Mouse (Mus musculus) gastrocnemius, adult 8-10 months (tissue): ENCODE data around the gene Sox6. TPM values are rescaled to one million over a fixed set of nuclear protein-coding genes. Genes with fewer than 3 reads are reported as not detected.
"Not testable (repeated sequence)": the region's sequence is repeated elsewhere in the genome, so short reads cannot be mapped to it uniquely, and the experiment has no call there.

Experiments
- DNase-seq, 2 experiments: peaks; one replicate each; pipeline ENCODE4 v3.0.0; 2022; ENCODE audit warnings: low spot score in 2 of 2
- total RNA-seq, 4 experiments: library from RNA; stranded (reverse); gene quantifications; 2 replicates each; pipeline ENCODE4 v1.2.4; 2022

The Sox6 gene
- total RNA-seq, 4 experiments from 2014 or later, result 156 to 192 (median 179) TPM

DNA sequence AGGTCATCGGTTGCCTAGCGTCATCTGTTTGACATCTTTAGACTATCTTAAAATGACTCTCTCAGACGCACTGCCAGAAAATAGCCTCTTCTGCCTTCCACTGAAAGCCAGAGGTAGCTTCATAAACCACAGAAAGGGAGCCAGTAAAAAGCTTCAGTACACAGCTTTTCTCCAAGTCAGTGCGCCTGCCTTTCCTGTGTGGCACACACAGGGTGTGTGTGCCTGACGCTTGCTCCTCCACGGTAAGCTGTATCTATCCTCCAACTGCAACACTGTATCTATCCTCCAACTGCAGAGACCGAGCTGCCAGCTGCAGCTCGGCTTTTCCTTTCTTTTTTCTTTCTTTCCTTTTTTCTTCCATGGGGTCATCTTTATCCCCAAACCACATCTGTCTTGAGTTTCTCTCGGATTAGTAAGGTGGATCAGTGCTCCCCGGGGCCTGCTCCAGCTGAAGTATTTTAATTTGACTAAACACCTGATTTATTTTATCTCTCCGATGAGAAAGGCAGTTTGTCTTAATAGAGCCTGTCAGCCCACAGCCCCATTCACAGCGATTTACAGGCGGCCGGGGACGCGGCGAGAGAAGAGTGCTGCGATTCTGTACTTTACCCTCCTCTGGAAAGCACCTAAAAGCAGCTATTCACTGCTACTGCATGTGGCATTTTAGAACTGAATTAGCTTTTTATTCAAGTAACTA lies 371.8 kb downstream of the Sox6 start:
- no peak for DNase-seq

DNA sequence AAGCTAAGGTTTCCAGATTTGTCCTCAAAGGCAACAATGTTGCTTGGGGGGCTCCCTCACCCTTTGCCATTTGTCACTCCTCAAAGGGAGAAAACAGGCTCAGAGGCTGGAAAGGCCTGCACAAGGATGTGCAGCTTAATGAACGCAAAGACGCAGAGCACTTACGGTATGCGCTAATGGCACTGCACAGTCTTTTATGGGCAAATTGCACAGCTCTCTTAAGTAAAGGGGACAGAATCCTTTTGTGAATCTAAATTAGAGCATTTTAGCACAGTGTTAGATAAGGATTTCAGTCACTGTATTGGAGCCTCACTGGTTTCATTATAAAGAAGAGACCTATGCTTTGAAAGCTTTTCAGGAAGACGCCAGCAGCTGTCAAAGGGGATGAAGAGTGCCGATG lies 375.2 kb downstream of the Sox6 start:
- DNase-seq, result no peak

DNA sequence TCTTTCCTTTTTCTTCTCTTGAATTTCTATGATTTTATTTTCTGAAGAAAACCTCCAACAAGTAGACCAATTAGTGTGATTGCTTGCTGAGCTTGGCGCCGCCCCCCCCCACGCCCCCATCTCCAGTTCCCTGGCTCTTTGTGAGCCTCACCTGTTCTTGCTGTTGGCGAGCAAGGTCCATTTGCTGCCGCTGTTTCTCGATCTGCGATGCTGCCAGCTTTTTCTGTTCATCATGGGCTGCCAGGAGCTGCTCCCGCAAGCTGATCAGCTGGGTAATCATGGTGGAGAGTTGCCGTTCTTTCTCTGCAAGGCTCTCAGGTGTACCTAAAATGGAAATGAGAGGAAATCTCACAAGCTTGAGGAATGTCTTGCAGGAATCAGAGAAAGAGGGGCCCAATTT lies 376.5 kb downstream of the Sox6 start:
- DNase-seq, result no peak

DNA sequence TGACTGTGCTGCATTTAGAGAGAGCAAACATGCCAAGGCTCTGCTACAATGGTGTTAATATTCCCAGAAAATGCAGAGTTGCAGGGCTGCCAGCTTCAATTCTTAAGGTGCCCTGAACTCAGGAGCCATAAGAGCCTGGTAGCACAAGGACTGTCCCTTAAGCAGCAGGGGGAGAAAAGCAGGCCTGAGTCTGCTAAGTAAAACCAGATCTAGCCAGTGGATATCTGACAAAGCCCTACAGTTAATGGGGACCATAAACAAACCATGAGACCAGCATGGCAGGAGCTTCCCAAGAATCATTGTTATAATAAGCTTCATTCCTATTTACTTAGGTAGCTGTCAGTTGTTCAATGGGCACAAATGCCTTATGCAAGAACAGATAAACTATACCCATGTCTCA lies 391.9 kb downstream of the Sox6 start:
- DNase-seq, result no peak

DNA sequence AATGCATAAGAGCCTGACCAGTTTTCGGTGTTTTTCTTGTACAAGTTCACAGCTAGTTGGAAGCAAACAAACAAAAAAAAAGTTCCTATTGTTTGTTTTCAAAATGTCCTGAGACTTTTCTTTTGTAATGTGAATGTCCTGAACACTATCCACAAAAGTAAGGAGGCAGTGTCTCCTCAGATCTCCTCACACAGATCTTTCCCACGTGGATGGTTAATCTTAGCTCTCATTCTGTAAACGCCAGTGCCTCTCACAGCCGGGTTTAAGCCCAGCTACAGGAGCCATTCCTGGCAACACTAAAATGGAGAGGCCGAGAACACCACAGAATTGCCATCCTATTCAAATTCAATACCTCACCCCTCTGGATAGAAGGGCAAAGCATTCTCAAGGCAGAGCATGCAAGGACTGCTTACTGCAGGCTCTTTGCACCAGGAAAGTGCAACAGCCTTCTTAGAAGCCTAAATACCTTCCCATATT lies 392.6 kb downstream of the Sox6 start:
- no peak for DNase-seq

DNA sequence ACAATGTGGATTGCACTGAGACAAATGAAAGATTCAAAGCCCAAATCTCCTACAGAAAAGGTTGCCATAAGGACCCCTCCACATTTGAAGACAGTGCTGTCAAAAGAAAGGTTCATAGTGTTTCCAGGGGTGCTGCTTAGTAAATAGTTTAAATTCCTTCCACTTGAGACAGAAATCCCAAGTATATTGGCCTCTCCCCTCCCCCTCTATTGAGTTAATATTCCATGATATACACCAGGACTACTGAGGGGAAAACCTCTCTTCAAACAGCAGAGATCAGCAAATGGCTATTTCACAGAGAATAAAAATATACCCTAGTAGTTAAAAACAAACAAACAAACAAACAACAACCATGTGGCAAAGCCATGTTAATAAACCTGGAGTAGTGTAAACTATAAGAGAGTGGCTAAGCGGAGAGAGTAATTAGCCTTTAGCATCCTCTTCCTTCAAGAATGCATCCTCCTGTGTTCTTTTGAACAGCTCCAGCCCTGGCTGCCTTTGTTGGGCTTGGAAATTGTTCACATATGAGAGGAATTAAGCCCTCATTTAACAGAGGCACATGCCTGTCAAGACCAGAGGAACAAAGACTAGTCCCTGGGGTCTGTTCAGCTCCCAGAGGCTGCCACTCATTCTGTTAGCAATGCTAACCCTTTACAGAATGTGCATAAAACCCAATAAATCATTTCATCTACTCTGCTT lies 393.2 kb downstream of the Sox6 start:
- no peak for DNase-seq

DNA sequence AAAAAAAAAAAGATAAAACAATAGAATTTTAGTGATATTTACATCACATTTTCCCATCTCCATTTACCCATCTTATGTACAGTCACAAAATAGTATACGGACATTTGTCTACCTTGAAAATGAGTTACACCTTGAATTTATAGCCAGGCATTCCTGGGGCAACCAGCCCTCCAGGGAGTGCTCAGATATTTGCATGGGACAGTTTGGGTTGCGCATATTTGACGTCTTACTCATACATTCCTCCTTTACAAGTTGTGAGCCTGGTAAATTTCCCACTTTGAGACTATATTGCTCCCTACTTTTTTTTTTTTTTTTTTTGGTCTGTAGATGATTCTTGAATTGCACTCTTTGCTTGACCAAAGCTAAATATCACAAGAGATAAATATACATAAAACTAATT lies 407.9 kb downstream of the Sox6 start:
- no peak for DNase-seq

DNA sequence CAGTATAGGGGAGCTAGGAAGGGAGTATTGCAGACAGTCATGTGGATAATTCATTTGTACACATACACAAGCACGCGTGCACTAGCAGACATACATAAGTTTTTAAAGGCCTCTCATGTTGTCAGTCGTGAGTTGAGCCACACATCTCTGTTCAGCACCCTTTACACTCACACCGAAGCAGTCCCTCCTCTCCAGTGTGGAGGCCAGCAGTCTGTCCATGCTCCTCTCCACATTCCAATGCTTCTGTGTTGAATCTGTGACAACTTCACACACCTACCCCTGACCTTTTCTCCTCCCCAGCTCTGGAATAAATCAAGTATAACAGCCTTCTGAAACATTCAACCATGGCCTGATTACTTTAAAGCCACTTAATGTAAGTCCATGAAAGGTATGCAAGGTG lies 408.3 kb downstream of the Sox6 start:
- DNase-seq, result no peak

DNA sequence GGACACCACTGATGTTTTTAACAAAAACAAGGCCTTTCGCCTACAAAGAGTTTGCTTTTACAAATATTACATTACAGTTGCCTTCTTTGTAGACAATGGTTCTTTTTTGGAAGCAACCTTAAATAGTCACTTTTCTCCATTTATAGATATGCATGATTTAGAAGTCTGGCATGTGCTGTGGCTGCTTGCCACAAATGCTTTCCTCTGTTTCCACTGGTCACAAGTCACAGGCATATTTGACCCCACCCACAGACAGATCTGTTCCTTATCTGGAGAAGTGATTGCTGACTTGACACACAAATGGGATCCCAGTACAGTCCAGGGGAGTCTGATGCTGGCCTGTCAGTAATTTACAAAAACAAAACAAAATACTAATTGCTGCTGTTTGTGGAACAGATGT lies 409.8 kb downstream of the Sox6 start:
- no peak for DNase-seq

DNA sequence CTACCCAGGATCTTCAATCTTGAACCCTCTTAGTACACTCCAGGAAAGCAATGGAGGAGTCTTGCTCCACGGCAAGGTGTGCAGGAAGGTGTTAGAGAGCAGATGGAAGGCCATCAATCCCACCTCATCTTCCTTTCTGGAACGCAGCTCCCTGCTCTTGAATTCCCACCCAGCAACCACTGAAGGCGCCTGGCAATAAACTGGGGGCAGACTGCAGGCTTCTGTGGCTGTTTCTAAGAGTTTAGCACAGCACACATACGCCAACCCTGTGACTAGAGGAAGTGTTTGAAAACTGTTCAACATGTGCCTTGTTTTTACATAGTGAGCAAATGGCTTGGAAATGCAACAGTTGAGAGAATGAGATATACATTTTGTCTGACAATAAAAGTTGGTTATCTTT lies 412.6 kb downstream of the Sox6 start:
- no peak for DNase-seq

DNA sequence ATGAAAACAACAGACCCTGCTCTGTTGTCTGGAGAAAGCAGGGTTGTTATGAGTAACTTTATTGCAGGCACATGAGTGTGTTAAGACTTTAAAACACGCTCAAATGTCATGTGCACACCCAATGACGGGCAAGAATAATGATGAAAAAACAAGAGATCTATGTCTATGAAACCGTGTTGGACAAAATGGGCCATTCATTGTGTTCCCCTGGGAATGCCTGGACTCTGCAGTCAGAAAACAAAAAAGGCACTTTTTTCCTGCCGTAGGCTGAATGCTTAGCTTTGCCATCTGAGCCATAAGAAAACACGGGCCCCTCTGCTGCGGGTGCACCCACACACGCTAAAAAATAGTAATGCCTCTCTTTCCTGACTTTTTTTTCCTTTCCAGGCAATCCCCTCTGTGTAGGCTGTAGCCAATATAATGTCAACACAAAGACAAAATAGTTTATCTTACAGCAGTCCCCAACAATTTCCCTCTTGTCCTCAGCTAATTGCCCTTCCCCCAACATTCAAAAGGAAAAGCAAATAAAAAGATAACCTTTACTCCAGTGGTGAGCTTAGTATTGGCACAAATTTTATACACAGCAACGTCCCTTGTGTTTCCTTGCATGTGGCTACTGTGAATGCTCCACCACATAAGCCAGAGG lies 413.6 kb downstream of the Sox6 start:
- DNase-seq, result no peak

DNA sequence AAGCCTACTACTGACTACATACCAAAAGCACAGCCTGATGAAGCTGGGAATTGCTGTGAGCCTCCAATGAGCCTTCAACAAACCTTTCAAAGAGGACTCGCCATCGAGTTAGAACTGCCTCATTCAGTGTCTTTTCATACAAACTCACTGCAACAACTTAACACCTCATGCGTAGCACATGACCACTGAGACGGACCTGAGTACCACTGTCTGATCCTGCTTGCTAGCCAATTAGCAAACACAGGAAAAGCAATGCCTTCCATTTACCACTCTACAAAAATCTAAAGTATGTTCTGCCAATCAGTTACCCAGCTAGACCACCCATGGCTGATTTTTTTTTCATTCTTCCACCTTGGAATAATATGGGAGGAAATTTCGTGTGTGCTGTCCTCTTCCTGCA lies 414.1 kb downstream of the Sox6 start:
- DNase-seq, result no peak

DNA sequence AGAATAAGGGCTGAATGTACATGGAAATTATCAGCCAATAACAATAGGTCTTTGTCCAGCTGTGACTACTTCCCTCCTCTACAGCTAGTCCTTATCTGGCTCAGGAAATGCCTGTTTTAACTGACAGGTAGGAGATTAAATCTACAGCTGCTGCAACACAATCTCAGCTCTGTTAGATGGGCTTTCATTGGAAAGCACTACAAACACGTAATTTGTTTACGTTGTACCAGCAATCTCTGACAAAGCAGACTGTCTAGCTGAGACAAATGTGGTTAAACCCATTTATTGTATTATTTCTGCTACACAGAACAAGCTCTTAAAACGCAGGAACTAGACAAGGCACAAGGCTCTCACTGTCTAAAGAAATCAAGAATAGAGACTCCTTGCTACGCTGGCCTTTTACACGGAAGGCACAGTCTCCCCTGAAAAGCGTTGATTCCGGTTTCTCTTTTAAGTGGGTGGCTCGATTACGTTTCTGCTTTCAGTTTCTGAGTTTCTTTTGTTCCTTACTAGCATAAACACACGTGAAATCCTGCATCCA lies 422.8 kb downstream of the Sox6 start:
- DNase-seq, result no peak

DNA sequence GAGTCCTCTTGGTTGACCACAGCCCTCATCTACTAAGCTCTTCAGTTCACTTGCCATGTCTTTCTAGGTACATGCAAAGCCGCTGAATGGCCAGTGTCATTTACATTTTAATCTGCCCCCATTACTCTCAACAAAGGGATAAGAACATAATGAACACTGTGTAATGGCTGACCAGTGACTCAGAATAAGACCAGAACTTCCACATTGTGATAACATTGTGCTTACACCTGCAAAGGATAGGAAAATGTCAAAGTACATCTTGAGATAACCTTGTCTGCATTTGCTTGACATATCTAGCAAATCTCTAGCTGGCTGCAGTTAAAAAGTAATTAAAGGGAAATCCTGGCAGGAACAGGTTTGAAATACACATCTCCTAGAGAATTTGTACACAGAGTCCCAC lies 431.1 kb downstream of the Sox6 start:
- DNase-seq, result no peak

DNA sequence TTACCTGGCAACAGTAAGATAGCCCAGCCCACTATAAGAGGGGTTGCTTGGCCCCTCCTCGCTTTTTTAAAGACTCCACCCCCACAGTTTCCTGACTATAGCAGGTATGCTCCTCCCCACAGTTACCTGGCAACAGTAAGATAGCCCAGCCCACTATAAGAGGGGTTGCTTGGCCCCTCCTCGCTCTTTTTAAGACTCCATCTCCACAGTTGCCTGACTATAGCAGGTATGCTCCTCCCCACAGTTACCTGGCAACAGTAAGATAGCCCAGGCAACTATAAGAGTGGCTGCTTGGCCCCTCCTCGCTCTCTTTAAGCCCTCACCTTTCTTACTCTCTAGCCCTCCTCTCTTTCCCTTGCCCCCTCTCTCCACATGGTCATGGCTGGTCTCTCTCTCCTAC lies 432.5 kb downstream of the Sox6 start:
- DNase-seq, result not testable (repeated sequence)

DNA sequence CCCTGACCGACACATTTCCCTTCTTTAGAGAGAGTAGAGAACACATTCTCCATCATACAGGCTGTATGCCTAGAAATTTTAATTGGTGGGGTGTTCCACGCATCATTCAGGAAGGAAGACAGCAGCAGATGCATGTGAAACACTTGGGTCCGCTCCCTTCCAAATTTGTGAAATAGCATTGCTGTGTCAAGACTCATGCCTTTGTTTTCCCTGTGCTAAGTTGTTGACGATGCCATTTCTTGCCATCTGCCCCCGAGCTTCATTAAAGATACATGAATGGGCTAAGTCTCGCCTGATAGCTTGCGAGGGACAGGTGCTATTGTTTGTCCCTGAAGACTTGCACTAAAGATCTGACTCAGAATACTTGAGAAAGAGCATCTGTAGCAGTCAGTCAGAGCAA lies 433.7 kb downstream of the Sox6 start:
- no peak for DNase-seq

DNA sequence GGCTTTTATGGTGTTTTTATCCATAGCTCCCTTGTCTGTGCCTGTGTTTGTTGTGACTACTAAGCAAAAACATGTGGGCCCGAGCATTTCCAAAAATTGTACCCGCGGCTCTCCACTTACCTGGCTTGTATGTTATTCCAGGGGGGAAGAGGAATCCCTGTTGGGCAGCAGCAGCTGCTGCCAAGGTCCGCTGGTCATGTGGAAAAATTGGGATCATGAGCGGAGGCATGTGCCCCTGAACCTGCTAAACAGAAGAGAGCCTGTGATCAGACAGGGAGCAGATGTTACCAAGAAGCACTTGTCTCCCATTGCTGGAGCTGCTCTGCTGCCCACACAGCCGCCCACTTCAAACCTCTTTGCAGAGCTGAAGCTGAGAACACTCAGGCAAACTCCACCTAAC lies 441.2 kb downstream of the Sox6 start:
- no peak for DNase-seq

DNA sequence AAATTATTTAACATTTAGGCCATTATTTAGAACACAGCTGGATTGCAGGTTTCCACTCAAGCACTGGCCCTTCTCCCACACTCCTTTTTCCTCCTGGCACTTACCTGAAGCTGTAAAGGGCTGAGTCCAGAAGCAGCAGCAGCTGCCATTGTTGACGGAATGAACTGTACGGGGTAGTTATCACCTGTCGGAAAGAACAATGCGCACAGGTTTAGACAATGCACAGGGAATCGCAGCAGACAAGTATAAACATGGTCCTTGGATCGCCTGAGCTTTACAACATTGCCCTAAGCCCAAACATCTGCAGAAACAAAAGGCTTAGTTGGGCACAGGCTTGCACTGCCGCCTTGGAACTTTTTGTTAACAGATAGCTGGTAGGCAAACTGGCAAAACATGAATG lies 458.1 kb downstream of the Sox6 start:
- DNase-seq, result no peak

DNA sequence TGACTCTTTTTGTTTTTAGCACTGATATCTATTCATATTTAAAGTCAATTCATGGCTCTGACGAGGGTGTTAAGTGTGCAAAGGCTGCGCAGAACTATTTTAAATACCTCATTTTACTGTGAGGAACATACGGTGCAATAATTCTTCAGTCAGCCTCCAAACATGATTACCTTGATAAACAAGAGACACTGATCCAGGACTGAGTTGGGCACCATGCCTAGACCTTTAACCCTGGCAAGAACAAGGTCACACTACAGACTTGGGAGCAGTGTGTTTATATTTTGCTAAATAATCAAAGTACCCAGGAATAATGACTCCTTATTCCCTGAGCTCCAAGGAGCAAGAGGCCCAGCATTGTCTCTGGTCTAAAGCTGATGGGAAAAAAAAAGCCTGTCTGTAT lies 458.8 kb downstream of the Sox6 start:
- no peak for DNase-seq

DNA sequence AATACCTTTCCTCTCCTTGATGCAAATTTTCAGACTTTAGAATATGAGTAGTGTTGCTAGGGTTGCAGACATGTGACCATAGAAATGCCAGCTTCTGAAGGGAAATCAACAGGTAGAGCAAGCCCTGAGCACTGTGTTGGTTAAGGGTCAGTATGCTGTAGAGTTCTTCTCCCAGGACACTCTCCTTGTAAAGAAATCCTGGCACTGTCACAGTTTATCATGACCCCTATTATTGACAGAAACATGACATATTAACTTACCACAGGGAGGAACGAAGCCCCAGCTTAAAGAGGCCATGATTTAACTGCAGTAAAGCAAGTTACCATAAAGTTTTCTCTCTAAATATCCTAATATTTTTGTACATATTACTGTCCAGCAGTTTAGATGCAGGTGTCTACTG lies 462.2 kb downstream of the Sox6 start:
- DNase-seq, result no peak

DNA sequence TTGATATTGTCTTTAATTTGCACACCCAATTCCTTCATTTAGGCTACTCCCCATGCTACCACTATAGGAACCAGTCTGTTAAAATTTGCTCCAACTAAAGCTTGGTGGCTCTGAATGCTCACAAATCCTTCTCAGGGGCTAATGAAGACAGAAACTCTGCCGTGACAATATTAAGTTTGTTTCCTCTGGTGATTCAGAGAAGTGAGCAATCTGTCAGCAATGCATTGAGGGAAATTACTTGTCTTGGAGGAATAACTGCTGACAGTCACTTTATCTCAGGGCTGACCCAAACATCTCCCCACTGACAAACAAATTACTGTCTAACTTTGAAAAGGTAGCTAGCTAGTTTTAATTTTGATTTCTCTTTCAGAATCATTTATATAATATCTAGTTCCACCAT lies 463.8 kb downstream of the Sox6 start:
- no peak for DNase-seq

DNA sequence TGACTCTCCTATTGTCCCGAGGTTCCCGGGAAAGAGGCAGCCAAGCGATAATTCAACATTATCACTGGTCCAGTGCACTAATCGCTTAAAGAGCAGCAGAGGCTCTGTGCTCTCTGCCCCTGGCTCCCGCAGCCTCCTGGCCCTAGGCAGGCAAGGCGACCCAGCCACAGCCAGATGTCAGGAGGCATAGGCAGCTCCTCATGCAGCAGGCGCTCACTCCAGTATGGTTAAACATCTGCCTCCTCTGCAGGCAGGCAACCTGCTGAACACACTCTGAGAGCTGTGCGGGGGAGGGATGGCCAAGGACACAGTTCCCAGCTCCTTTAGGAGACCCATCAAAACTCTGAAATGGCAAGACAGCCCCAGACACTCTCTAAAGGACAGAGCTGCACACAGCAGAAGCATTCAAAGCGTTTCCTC lies 469.8 kb downstream of the Sox6 start:
- DNase-seq, result peak; percentile 8 to 26
